Mouse (Mus musculus): Measurements from ENCODE around the gene Cops3. TPM values are rescaled to one million over a fixed set of nuclear protein-coding genes. Genes with fewer than 3 reads are reported as not detected.
A peak's percentile ranks its signal among the peaks of the same experiment; 100 is the strongest.
"Not testable (repeated sequence)": the region's sequence is repeated elsewhere in the genome, so short reads cannot be mapped to it uniquely, and the experiment has no call there.

Cops3 gene
- polyA plus RNA-seq (2012; rRNA removed), result 36.1 and 44.7 TPM in 2 replicates

- peak; percentile 86 for DNase-seq (ENCODE audit: low spot score)
Observed at GRCm38 (mm10) chr11:59839459-59840126, at the start of gene Cops3. Gene Cops3, minus strand, starts transcription at chr11:59839838.

GRCm38 (mm10) chr11:59888151-59888550 is 48.5 kb upstream of the Cops3 start:
- DNase-seq (ENCODE audit: low spot score), result no peak

- DNase-seq (ENCODE audit: low spot score), result no peak
Observed at GRCm38 (mm10) chr11:59886952-59887351, 47.3 kb upstream of the Cops3 start.

GRCm38 (mm10) chr11:59885217-59885986 is 45.8 kb upstream of the Cops3 start:
- DNase-seq (ENCODE audit: low spot score), result no peak

- DNase-seq (ENCODE audit: low spot score), result peak; percentile 42
Observed at GRCm38 (mm10) chr11:59880031-59880430, 40.4 kb upstream of the Cops3 start.

- no peak for DNase-seq (ENCODE audit: low spot score)
Observed at GRCm38 (mm10) chr11:59872124-59872523, 32.5 kb upstream of the Cops3 start.

- no peak for DNase-seq (ENCODE audit: low spot score)
Observed at GRCm38 (mm10) chr11:59864316-59864715, 24.7 kb upstream of the Cops3 start.

GRCm38 (mm10) chr11:59860467-59860866 is 20.8 kb upstream of the Cops3 start:
- no peak for DNase-seq (ENCODE audit: low spot score)

GRCm38 (mm10) chr11:59852865-59853264 is 13.2 kb upstream of the Cops3 start:
- no peak for DNase-seq (ENCODE audit: low spot score)

- peak; percentile 80 for DNase-seq (ENCODE audit: low spot score)
Observed at GRCm38 (mm10) chr11:59847891-59848884, 8.6 kb upstream of the Cops3 start.

- DNase-seq (ENCODE audit: low spot score), result no peak
Observed at GRCm38 (mm10) chr11:59847131-59847530, 7.5 kb upstream of the Cops3 start.

- no peak for DNase-seq (ENCODE audit: low spot score)
Observed at GRCm38 (mm10) chr11:59846311-59846710, 6.7 kb upstream of the Cops3 start.

GRCm38 (mm10) chr11:59839008-59839458 is 605 bp downstream of the Cops3 start, which contains the start of gene Nt5m:
Gene Nt5m, plus strand, starts transcription at chr11:59839447.
- DNase-seq (ENCODE audit: low spot score), result no peak

GRCm38 (mm10) chr11:59838426-59838825 is 1.2 kb downstream of the Cops3 start:
- no peak for DNase-seq (ENCODE audit: low spot score)

- DNase-seq (ENCODE audit: low spot score), result not testable (repeated sequence)
Observed at GRCm38 (mm10) chr11:59837789-59838188, 1.8 kb downstream of the Cops3 start.

- DNase-seq (ENCODE audit: low spot score), result no peak
Observed at GRCm38 (mm10) chr11:59821625-59822024, 18.0 kb downstream of the Cops3 start.

GRCm38 (mm10) chr11:59817916-59818315 is 21.7 kb downstream of the Cops3 start:
- no peak for DNase-seq (ENCODE audit: low spot score)

- DNase-seq (ENCODE audit: low spot score), result no peak
Observed at GRCm38 (mm10) chr11:59815482-59816065, 24.1 kb downstream of the Cops3 start.

GRCm38 (mm10) chr11:59814936-59815335 is 24.7 kb downstream of the Cops3 start:
- DNase-seq (ENCODE audit: low spot score), result no peak

GRCm38 (mm10) chr11:59814311-59814710 is 25.3 kb downstream of the Cops3 start:
- DNase-seq (ENCODE audit: low spot score), result no peak

GRCm38 (mm10) chr11:59813276-59813675 is 26.4 kb downstream of the Cops3 start:
- no peak for DNase-seq (ENCODE audit: low spot score)
